Mouse (Mus musculus) ovary, postnatal 36 days (tissue): ENCODE results near the gene Rd3l.
A peak's percentile ranks its signal among the peaks of the same experiment; 100 is the strongest.

Experiments
- DNase-seq: peaks from one replicate; pipeline ENCODE4 v3.0.0; 2022; ENCODE audit warnings: low spot score, mixed read lengths

Gene Rd3l

DNA sequence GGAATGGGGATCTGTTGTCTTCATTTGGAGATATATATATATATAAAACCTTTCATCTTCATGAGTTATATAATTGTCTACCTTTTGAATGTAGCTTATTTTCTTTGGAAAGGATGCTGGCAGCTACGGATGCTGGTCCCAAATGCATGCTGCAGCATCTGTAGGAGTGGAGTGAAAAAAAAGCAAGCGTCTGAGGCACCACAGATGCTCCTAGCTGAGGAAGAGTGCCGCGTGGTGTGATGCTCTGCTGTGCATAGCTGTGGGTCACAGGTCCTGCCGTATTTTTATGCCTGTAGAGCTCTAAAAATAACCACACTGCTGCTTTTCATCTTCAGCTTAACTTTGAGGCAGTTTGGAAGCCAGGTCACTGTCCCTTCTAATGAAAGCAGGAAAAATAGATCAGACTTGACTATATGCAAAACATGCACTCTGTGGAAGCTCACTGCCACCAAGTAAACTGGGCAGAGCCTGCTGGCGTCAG lies at the start of gene Rd3l:
Gene Rd3l (minus strand): TSS at position 431 of the 481 bp plus-strand sequence.
- DNase-seq: no peak

DNA sequence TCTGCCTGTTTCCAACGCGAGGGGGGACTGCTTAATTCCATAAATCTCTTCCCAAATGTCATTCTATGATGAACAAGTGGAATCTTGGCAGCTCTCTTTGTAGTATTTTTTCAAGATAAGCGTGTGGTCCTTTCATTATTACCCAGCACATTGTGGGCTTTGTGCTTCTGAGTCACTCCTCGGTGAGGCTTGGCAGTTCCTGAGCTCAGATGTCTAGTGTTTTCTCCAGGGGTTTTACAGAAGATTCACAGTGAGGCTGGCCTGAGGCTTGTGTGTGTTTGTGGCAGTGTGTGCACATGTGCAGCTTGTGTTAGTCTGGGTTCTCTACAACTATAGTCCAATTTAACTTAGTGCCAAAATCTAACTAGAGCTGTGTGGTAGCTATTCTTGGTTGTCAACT lies 46.3 kb upstream of the Rd3l start:
- DNase-seq: no peak

DNA sequence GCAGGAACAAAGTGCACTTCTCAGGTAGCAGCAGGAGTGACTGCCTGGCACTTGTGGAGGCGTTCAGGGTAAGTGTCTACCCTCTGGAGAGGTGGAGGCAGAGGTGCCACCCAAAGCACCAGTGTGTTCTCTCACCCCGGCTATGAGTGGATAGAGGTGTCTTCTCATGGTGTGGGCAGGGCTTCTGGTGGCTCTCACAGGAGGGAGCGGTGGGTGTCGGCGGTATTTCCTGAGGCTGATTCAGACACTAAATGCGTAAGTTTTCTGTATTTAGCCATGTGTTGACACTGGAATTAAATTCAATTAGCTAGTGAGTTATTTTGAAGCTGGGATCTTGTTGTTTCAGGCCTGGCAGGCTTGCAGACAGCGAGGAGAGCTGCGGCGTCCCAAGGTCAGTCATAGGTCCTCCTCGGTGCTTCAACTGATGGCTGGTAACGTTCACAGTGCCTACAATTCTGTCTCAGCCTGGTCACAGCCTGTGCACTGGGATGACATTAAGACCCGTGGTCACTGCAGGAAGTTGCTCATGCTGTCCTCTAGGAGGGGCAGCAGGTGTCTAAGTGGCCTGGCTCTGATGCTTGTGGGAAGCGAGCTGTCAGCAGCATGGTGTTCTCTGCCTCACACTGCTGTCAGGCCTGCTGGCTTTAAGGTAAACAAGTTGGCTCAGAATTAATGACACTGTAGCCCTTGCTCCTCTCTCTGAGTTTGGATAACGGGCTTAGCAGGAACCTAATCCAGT lies 45.0 kb upstream of the Rd3l start:
- DNase-seq: no peak

DNA sequence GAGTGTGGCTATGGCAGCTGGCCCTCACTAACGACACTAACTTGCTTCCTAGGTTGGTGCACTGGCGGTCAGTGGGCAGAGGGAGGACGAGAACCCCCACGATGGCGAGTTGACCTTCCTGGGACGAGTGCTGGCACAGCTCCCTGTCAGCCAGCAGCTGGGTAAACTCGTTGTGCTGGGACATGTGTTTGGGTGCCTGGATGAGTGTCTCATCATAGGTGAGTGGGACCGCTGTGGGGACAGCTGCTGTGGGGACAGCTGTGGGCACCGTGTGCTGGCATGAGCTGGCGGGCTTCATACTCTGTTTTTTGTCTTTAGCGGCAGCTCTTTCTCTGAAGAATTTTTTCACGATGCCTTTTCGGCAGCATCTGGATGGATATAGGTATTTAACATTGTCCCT lies 44.3 kb upstream of the Rd3l start:
- DNase-seq: no peak

DNA sequence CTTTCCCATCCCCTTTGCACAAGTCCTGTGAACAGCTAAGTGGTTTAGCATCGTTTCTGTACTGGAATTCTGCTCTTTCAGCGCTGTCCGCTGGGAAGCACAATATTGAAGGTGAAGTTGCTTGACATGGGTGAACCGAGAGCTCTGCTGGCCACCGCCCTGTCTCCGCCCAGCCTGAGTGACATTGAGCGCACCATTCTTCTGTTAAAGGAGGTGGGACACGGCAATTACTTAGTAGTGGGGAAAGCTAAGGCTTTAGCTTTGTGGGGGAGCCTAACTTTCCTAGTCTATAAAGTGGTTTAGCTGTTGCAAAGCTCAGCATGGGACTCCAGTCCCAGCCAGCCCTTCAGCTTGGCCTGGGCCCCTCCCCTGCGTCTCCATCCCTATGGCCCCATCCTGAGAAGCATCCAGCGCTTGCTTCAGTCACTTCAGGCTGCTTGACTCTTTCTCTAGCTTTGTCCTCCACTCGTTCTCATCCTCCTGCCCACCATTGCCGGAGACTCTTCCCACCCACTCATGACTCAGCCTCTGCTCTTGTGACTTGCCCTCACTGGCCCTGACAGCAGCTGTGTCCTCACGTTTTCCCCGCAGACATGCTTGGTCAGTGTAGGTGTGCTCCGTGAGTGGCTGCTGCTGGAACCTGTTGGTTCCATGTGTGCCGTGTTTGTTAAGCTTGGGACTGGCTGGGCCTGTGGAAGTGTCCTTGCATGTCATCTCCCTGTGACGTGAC lies 43.6 kb upstream of the Rd3l start:
- no peak for DNase-seq

DNA sequence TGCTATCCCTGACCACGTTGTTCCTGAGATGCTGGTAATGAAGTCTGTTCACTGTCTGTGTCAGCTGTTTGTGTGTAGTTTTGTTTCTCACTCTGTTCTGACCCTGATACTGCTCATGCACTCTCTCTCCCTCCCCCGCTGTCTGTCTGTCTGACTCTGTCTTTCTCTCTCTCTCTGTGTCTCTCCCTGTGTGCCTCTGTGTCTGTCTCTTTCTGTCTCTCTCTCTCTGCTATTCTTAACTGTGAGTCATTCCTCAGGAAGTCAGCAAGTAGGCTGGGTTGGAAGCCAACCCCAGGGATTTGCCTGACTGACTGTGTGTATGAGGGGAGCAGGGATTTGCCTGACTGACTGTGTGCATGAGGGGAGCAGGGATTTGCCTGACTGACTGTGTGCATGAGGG lies 42.2 kb upstream of the Rd3l start:
- DNase-seq: no peak

DNA sequence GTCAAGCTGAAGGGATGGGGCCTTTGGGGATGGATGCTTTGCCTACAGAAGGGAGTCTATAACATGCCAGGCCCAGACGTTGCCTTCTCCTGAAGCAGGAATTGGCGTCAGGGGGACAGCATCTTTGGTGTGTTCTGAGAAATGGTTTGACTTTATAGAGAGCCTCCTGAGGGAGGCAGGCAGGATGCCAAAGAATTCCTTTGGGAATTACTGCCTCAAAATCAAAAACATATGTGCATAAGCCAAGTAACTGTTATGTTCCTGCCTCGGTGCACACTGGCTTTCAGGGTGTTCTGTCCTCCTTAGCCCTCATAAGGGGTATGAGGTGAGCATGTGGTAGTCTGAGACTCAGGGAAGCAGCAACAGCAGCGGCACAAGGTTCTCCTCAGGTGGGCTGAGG lies 35.2 kb upstream of the Rd3l start:
- DNase-seq: no peak

DNA sequence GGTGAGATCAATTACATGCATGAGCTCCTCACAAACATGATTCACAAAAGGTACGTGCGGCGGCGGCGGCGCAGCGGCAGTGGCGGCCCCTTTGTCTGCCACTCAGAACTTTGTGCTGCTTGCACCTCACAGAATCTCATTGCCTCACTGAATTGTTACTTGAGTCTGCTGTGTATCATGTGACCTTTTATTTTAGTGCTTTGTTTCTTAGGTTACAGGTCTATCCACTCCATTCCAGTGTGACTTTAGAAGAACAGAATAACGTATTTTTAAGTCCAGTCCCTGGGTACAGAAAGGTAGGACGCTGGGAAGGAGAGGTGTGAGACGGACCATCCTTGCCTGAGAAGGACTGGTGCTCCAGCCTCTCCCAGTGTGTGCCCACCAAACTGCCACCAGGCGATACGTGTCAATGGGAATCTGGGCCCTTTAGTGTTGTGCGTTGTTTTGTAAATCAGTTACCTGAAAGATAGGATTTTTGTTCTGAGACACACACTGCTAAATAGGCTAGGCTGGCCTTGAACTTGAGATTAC lies 32.2 kb upstream of the Rd3l start:
- no peak for DNase-seq

DNA sequence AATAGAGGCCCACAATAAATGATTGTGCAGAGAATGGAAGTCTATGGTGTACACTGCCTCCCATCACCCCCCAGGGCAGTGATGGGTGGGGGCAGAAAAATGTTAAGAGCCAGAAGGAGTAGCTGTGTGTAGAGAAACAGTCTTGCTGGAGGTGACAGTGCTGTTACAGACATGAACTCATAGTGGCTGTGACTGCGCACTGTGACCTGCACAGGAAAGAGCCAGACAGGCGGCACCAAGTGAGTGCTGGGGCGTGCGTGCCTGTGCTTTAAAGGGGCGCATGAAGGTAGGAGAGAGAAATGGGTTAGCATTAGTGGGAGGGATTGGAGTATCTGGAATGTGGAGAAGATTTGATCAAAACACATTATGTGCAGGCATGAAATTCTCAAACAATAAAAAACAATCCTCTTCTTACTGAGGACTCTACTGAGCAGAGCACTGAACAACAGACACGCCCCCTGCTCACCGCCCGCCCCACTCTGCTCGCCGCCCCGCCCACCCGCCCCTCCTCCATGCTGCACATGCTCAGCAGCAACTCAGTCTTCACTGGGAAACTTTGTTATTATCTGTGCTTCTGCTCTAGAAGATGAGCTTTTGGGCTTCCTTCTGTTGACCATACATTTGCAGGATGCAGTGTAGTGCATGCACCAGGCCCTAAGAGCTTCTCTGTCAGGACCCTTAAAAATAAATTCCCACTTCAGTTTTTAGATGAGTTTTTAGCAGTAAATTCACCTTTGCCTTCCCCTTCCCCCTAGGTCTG lies 31.6 kb upstream of the Rd3l start:
- DNase-seq: no peak

DNA sequence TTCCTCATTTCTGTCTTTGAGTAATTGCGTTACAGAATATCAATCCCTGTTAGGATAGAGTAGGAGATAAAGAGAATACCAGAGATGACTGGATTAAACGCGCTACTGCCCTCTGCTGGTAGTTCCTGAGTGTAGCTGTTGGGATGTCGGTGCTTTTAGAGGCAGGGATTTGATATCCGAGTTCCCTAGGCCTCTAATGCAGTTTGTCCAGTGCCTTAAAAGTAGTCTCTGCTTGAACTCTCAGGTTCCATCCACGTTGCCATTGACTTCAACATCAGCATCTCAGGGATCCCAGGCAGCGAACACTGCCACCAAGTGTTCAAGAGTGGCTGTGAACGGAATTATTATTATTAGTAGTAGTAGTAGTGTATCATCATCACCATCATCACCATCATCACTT lies 20.1 kb upstream of the Rd3l start:
- peak; percentile 59 for DNase-seq

DNA sequence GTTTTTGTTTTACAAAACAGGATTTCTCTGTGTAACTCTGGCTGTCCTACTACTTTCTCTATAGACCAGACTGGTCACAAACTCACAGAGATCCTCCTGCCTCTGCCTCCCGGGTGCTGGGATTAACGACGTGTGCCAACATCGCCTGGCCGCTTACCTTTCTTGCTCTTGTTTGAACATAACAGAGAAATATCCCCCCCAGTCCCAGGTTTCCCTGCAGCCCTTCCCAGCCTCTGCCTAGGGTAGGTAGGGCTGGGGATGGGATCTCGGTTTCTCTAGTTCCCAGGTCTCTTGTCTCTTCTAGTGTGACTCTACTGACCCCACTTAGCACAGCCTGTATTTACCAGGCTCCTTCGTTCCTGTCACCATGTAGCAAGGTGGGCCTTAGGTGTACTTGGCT lies 18.6 kb upstream of the Rd3l start:
- DNase-seq: no peak

DNA sequence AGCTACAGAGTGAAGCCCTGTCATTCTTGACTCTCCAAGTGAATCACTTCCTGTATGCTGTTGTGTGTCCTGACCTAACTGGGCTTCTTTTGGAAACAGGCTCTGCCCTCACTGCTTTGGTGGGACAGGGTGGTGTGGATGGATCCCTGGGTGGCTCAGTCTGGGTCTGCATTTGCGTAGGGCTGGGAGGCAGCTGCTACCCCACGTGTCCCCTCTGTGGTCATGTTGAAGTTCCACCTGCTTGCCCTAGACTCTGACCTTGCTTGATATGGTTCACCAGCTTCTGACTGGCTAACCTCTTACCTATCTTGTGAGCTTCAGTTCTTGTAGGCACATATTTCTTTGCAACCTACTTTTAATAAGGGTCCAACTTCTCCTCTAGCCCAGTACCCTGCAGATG lies 14.0 kb upstream of the Rd3l start:
- no peak for DNase-seq

DNA sequence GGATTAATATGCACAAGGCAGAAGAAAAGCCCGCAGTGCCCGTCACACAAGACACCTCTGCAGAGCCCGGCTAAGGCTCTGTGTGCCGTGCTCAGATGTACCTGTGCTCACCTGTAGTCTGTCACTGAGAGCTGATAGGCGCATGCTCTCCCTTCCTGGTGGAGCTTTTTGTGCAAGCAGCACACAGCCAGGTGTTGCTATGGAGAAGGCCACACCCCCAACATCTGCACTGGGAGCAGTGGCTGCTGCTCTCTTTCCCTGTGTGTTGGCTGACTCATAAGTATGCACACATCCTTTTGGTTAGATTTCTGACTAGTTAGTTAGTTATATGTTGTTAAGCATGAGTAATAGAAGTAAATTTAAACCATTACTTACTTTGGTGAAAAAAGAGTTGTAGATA lies 11.5 kb upstream of the Rd3l start:
- no peak for DNase-seq

DNA sequence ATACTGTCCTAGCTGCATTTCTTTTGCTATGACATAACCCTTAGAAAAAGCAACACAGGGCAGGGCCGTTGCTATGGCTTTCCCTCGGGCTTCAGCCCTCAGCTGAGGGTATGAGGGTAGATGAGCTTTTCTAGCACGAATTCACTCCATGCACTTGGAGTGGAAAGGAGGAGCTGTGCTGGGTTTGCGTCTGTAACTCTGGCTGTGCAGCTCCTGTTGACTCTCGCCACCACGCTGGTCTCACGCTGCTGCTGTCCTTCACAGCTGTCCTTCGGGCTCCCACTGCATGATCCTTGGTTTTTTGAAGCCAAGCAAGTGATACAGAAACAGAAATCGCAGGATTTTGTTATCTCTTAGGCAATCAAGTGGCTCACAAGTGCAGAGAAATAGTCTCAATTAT lies 5.6 kb upstream of the Rd3l start:
- DNase-seq: no peak

DNA sequence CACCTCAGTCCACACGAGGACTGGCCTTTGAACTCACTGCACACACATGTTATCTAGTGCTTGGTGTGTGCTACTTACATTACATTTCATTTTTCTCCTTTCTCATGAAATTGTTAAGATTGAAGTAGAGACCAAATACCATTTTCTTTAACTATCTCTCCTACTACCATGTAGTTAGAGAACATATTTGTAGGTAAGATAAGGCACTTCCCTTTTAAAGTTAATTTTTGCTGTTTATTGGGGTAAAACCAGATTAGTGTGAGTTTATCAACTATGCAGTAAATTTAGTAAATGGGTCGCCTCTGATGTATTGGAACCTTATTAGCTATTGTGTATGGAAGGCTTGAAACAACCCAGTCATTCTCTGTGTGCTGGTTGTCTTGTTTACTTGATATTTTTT lies 2.0 kb upstream of the Rd3l start:
- no peak for DNase-seq

DNA sequence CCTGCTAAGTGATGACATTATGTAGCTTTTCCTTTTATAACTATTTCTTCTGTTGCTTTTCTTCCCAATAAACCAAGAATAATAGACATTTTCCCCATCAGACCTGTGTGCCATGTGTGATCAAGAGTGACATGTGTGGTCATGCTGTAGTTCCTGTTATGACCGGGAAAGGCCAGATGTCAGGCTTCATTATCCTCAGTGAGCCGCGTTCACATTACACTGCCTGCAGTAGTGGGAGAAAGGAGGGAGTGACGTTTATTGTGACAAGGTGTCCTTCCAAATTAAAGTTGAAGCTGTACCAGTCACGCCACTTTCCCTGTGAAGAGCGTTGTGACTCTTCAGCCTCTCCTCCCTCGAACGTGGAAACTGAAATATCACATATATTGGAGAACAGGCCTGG lies 714 bp upstream of the Rd3l start:
- DNase-seq: no peak

DNA sequence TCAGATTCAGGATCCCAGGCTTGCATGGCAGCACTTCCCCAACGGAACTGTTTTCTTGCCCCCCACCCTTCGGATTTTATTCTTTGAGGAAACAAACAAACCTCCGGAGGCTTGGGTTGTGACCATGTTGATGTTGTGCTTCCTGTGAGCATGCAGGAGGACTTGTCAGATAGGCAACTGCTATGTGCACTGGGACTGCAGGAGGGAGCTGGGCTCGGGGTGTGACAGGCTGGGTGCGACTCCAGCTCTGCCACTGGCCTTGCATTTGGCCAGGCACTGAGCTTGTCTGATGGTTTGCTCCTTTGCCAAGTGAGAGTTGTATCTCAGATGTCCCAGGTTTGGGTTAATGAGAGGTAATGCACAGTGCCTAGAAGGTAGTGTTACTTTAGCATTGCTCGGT lies 2.8 kb downstream of the Rd3l start:
- DNase-seq: no peak

DNA sequence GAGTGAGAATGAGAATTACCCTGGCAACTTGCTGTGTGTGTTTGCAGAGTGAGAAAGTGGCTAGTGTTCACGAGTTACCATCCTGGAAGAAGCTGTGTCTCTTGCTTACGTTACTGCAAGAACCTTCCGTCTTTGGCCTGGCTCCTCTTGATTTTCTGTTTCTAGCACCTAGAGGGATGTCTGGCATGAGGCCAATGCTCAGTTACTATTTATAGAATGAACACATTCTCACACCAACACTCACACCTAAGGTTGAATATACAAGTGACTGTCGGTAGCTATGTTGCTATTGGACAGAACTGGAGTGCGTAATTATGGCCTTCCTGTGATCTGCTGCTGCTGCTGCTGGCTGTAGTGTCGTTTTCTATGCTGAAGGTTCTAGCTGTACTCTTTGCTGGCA lies 4.0 kb downstream of the Rd3l start:
- DNase-seq: no peak

DNA sequence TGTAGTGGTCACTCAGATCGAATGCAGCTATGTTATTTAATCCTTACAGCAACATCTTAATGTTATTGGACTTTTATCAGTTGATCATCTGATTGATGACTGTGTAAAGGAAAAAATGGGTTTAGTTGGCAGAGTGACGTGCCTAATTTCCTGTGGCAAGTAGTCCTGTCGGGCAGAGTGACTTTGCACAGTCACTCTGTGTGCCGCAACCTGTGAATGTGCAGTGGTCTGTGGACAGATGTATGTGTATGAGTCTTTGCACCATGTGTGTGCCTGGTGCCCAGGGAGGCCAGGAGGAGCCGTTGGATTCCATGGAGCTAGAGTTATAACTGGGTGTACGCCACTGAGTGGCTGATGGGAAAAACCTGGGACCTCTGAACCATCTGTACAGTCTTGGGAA lies 6.5 kb downstream of the Rd3l start:
- DNase-seq: no peak

DNA sequence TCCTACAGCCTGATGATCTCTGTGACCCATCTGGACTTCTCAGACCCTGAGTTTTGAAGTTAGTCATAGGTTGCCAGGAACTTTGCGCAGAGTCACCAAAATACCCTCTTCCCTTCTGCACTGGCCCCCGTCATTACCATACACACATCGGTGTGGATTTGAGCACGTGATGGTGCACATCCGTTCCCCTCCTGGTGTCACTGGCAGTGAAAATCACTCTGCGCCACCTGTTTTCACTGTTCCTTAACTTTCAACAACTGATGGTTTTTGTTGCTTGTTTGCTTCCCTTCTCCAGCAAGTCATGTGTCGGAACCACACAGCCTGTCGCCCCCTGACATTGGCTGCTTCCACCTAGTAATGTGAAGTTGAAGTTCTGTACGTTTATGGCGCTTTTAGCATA lies 8.6 kb downstream of the Rd3l start:
- DNase-seq: no peak

DNA sequence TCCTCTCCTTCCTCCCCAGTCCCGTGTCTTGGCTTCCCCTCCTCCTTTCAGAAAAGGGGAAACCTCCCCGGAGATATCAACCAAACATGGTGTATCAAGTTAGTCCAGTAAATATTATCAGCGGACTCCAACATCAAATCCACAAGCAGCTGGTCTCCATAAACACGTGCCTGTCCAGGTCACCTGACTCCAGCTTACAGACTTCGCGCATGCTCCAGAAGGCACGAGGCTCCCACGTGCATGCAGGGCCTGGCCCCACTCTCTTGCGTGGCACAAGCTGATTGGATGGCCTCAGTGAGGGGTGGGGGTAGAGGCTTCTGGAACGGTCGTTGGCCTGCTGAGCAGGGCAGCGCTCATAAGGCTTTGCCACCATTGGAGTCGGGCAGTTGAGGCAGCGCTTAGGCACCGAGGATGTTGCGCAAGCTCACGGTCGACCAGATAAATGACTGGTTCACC lies 9.9 kb downstream of the Rd3l start, which contains the start of gene Tdrd9:
Gene Tdrd9 (plus strand): TSS at position 329 of the 456 bp plus-strand sequence.
- DNase-seq: no peak

DNA sequence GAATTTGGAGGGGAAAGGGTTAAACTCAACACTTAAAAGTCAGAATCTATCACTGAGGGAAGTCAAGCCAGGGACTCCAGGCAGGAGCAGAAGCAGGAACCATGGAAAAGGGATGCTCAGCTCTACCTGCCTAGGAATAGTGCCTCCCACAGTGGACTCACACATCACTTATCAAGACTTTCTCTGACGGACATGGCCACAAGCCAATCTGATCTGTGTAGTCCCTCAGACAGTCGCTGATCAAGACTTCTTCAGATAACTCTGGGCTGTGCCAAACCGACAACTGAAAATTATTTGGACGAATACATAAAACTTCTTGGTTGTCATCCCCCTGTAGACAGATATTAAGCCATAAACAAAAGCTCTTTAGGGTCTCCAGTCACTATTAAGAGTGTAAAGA lies 11.0 kb downstream of the Rd3l start:
- no peak for DNase-seq
